Mouse (Mus musculus): ENCODE data around the gene Mosmo.

- TF ChIP-seq CTCF (IDR thresholded peaks at IDR 0.05; ENCODE audit: low read depth, low read length): no peak
- TF ChIP-seq GATA2 (IDR thresholded peaks at IDR 0.05; ENCODE audit: borderline replicate concordance, low read depth, low read length): no peak
- TF ChIP-seq GATA1 (IDR thresholded peaks at IDR 0.05; ENCODE audit: borderline replicate concordance, low read length): no peak
Measured at GRCm38 (mm10) chr7:120729635-120730034, 52.2 kb downstream of the Mosmo start.

Data from G1E (cell line).